Mouse (Mus musculus) adrenal gland, adult 8-10 months (tissue): ENCODE data around the gene Olfr763. TPM values are rescaled to one million over a fixed set of nuclear protein-coding genes. Genes with fewer than 3 reads are reported as not detected.
"Not testable (repeated sequence)": the region's sequence is repeated elsewhere in the genome, so short reads cannot be mapped to it uniquely, and the experiment has no call there.

Source experiments
- DNase-seq: peaks from one replicate; pipeline ENCODE4 v3.0.0; 2022
- total RNA-seq, 4 experiments: library from RNA; stranded (reverse); gene quantifications; 2 replicates each; pipeline ENCODE4 v1.2.4; 2022

The Olfr763 gene
- not detected for total RNA-seq

DNA sequence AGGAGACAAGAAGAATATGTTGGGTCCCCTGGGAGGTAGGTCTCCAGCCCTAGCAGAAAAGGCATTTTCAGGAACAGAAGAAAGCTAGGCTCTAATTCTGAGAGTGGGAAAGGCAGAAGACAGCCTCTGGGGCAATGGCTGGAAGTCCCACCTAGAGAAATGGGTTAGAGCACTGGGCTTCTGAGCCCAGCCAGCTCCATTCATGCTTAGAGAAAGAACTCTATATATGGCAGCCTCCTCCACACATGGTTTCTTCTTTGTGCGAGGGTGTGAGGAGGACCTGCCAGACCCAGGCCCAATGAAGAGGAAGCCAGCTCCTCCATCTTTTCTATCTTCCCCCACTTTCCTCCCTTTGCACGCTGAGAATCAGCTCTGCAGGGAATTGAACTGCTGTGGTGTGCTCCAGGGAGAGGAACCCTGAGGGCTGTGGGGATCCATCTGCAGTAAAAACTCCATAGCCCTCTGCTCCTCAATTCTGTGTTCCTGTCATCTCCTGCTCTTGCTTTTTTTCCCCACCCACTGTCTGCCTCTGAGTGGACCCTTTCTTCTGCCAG is at the start of gene Olfr763:
Olfr763 (plus strand) TSS at position 504 of the 554 bp plus-strand sequence.
- no peak for DNase-seq

DNA sequence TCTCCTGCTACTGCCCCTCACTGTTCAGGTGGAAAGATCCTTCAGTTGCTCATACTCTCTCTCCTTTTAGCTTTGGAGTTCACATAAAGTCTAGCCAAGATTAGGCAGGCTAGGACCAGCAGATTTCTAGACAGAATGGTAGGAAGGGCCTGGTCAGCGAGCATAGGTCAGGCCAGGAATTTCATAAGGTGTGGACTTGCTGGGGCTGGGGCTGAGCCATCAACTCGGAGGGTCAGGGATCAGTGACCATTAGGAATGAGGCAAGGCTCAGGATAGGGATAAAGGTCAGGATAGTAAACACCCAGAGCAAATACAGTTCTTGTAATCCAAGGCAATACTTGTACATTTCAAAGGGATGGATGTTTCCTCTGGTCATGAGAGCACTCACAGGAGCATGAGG is 45.6 kb upstream of the Olfr763 start:
- DNase-seq = no peak

DNA sequence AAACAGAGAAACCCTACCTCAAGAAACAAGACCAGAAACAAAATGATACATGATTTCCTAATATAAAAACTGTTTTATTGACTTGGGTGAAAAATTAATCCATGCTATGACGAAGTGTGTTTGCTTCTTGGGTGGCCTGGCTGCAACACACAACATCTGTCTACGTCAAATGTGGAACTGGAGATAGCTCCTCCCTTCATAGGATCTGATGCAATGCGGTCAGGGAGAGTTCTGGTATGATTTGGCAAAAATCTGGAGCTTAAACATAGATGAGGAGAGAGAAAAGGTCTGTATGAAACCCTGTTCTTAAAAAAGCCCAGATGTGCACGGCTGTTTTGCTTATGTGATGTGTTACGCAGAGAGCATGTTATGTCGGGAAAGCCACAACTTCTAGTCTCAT is 44.7 kb upstream of the Olfr763 start:
- no peak for DNase-seq

DNA sequence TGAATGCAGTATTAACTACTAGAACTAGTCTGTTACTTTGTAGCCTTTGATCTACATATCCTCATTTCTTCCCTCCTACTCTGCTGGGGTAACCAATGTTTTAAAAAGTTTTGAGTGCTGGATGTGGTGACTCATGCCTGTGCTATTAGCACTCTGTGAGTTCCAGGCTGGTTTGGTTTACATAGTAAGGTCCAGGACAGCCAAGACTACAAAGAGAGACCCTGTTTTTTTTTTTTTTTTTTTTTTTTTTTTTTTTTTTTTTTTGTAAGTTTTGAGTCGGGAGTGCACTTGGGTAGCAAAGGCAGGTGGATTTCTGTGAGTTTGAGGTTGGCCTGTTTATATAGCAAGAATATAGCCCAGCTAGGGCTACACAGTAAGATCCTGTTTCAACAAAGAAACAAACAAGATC is 42.2 kb upstream of the Olfr763 start:
- no peak for DNase-seq

DNA sequence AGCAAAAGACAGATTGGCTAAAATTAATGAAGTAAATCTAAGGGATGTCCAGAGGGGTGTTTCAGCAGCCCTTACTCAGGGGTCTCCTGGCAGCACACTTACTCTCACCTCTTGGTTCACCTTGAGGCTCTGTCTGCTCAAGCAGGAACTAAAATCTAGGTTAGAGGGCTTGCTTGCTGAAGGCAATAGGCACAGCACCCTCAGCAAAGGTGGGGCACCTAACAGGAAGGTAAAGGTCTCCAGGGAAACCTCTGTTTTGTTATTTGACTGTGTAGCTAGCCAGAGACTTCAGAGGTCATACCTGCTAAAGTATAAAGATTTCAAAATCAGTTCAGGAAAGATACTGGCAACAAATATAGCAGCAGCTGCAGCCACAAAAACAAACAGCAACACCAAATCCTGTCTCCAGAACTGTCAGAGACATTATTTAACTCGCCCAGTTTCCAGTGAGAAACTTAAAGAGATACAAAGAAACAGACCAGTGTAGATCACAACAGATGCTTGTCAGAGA is 39.8 kb upstream of the Olfr763 start:
- DNase-seq = no peak

DNA sequence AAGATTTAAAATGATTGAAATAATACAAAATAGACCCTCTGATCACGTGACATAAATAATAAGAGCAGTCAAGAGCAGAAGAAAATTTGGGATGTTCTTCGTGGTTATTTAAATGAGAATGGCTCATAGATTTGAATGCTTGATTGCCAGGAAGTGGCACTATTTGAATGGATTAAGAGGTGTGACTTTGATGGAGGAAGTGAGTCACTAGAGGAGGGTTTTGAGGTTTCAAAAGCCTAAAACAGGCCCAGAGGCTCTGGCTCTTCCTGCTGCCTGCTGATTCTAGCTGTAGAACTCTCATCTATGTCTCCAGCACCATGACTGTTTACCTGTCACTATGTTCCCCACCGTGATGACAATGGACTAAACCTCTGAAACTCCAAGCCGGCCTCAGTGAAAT is 37.8 kb upstream of the Olfr763 start:
- no peak for DNase-seq

DNA sequence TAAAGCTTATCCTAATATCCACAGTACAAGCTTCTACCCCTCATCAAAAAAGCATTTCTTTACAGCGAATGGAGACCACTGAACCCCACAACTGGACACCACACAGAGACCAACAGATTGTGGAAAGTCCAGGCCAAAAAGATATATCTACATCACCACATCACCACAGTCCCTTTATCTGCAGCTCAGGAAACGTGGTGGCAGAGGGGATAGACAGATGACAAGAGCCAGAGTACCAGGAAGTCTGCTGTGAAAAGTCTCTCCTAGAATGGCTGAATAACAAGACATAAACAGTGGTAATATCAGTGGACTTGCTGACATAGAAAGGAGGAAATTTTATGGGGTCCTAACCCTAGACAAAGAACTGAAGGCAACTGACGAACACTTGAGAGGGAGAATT is 34.2 kb upstream of the Olfr763 start:
- no peak for DNase-seq

DNA sequence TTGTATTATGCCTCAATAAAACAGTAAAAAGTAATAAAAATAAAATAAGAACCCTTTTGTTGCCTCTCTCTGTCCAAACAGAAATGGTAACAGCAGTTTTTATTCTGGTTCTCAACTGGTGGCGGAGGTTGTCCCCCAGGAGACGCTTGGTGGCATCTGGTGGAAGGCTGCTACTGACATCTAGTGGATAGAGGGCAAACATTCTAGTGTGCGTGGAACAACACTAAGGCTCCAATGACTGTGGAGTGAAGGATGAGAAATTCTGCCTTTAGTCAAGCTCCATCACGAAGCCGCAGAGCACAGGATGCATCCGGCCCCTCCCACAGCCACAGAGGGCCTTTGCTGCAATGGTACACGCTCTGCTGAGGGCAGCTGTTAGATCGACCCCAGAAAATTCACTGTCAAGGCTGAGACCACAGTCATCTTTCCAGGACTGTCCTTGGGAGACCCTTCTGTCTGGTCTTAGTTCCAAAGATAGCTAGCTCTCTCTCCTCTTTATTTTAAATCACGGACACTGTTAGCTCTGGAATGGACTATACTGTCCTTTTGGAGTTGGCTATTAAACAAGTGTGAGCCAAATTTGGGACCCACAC is 33.0 kb upstream of the Olfr763 start:
- DNase-seq = peak; percentile 19

DNA sequence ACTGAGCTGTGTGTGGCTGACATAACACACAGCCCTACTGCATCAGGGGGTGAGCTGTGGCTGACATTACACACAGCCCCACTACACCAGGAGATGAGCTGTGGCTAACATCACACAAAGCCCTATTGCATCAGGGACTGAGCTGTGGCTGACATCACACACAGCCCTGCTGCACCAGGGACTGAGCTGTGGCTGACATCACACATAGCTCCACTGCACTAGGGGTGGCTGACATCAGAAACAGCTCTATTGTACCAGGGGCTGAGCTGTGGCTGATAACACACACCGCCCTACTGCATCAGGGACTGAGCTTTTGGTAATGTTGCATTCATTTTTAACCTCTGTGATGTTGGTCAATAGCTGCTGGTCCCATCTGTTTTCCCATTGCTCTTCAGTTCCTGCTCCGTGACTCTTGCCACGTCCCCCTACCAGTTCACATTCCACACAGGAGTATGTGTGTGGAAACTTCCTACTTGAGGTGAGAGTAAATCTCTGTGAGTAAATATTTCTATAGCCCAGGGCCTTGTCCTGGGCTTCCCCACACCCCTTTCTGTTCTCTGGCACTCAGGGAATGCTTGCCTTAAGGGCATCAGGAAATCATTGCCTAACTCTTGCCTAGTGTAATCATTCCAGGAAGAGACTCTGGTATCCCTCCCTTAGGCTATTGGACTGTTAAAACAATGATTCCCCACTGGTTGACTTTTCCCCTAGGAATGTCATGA is 29.8 kb upstream of the Olfr763 start:
- DNase-seq = no peak

DNA sequence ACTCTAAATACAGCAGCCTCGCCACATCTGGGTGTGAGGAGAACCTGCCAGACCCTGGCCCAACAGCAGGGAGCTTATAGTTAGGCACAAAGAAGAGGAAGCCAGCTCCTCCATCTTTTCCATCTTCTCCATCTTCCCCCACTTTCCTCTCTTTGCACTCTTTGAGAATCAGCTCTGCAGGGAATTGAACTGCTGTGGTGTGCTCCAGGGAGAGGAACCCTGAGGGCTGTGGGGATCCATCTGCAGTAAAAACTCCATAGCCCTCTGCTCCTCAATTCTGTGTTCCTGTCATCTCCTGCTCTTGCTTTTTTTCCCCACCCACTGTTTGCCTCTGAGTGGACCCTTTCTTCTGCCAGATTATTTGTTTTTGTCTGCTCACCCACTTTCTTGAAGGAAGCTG is 21.5 kb upstream of the Olfr763 start, which contains the start of gene Olfr9:
Olfr9 (plus strand) TSS at position 301 of the 400 bp plus-strand sequence.
- not testable (repeated sequence) for DNase-seq

DNA sequence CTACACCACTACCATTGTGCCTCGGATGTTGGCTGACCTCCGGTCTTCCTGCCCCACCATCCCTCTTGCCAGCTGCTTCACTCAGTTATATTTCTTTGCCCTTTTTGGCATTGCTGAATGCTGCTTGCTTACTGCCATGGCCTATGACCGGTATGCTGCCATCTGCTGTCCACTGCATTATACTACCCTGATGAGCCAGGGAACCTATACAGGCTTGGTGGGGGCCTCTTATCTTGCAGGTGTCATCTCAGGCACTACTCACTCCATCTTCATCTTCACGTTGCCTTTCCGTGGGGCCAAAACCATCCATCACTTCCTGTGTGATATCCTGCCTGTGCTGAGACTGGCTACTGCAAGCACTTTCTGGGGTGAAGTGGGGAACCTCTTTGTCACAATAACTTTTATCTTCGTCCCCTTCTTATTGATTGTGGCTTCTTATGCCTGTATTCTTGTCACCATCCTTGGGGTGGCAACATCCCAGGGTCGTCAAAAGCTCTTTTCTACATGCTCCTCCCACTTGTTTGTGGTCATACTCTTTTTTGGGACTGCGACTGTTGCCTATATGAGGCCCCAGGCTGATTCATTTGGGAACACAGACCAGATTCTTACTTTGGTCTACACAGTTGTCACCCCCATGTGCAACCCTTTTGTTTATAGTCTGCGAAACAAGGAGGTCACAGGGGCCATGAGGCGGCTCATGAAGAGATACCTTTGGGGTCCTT is 20.3 kb upstream of the Olfr763 start:
- DNase-seq = not testable (repeated sequence)

DNA sequence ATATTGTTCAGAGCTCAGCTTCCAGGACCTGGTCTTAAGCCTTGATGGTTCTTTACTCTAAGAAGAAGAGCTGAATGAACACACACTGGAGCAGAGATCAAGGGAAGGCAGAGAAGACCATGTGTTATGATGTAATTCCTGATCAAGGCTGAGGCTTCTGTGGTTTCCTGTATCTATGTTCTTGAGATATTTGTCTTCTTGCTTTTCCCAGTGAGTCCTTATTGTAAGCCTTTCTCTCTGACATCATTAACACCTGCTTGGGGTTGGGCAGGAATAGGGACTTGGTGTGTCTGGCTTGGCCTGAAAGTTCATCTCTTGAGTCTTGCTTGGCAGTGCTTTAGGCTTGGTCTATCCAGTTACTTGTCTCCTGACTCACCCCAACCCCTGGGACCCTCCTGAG is 19.6 kb upstream of the Olfr763 start:
- no peak for DNase-seq

DNA sequence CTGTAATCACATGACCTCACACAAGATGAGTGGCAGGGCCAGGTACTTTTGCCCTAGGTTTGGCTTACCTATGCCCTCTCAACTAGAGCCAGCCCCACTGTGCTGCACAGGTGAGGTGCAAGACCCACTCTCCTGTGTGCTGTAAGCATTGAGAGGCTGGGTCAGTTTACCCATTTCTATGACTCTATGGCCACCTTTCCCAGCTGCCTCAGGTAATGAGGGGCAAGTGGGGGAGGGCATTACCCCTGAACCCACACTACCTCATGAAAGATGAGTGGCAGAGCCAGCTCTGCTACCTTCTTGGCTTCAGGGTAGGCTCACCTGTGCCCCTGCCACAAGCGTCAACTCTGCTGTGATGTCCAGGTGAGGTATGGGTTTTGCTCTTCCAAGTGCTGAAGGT is 14.8 kb upstream of the Olfr763 start:
- no peak for DNase-seq

DNA sequence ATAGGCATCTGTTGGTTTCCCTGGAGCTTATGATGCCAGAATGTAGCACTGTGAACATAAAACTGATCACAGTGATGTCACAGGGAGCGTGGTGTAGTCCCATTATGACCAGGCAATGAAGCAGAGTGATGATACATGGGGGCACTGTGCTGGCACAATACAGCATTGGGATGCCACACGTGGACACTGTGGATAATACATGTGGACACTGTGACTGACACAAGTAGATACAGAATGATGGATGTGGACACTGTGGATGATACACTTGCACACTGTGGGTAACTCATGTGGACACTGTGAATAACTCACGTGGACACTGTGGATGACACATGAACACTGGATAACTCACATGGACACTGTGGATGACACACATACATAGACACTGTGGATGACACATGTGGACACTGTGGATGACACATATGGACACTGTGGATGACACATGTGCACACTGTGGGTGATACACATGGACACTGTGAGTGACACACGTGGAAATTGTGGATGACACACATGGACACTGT is 14.0 kb upstream of the Olfr763 start:
- DNase-seq = no peak

DNA sequence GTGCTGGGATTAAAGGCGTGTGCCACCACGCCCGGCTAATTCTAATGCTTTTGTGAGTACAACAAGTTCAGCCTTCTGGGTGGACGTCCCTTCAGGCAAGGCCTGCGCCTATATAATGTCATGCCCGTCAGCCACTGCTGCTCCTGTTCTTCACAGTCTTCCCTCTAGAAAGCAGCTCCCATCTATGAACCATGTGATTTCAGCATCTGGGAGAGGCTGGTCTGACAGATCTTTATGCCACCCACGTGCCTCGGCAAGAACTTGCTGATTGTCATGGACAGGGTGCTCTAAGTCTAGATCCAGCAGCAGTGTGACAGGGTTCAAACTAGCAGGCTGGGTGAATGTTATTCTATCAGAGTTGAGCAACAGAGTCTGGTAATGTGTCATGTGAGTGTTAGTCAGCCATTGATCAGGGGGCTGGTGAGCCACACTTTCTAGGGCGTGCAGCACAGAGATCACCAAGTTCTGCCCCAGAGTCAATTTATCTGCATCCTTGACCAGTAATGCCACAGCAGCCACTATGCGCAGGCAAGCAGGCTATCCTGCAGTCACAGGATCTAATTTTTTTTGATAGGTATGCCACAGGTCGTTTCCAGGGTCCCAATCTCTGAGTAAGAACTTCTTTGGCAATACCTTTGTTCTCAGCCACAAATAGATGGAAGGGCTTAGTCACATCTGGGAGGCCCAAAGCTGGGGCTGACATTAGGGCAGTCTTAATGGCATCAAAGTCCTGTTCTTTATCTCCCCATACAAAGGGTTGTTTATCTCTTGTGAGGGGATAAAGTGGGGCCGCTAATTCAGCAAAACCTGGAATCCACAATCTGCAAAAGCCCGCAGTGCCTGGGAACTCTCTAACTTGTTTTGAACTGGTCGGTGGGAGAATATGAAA is 6.3 kb upstream of the Olfr763 start:
- DNase-seq = no peak

DNA sequence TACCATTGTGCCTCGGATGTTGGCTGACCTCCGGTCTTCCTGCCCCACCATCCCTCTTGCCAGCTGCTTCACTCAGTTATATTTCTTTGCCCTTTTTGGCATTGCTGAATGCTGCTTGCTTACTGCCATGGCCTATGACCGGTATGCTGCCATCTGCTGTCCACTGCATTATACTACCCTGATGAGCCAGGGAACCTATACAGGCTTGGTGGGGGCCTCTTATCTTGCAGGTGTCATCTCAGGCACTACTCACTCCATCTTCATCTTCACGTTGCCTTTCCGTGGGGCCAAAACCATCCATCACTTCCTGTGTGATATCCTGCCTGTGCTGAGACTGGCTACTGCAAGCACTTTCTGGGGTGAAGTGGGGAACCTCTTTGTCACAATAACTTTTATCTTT is 920 bp downstream of the Olfr763 start:
- not testable (repeated sequence) for DNase-seq

DNA sequence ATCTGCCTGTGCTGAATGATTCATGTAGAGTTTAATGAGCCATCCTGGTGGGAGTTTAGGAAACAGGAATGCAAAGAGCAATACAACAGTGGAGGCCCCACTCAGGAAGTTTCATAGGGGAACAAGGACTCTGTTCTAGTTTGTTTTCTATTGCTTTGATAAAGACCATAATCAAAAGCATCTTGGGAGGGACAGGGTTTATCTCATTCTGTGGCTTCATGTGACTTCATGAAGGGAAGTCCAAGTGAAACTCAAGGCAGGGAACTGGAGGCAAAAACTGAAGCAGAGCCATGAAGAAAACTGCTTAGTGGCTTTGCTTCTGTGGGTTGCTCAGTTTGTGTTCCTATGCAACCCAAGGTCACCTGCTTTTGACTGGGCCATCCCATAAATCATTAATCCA is 3.9 kb downstream of the Olfr763 start:
- no peak for DNase-seq

DNA sequence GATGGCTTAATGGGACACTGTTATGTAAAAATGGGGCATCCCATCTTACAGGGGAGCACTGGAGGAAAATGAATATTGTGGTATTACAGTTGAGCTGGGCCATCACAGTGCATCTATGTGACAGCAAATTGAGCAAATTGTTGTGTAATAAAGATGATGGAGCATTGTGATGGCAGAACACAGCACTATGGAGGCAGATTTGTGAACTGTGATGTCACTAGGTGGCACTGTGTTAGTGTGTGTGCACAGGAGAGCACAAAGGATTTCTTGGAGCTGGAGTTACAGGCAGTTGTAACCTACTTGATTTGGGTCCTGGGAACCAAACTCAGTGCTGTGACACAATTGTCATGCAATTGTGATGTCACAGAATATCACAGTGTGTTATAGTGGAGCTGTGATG is 12.7 kb downstream of the Olfr763 start:
- no peak for DNase-seq

DNA sequence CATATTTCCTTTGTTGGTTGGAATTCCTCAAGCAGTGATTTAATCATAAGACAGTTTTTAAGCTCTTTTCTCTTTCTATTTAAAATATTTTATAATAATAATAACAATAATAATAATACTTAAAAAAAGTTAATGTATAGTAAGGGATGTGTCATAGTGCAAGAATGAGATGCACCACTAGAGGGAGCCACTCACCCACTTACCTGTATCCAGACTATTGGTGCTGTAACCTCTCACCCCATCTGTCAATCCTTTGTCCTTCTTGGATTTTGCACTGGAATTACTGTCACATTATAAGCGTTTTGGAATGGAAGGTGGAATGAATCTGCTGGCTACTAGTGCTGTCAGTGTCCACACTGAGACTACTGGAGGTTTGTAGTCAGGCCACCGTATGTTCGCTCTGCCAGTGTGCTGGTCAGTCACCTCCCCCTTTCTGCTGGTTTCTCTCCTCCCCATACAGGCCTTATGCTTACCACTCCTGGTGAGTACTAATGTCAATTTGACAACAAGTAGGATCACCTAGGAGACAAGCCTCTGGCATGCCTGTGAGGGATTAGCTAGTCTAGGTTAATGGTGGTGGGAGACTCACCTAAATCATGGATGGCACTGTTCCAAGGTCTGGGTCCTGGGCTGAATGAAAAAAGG is 15.5 kb downstream of the Olfr763 start:
- DNase-seq = no peak

DNA sequence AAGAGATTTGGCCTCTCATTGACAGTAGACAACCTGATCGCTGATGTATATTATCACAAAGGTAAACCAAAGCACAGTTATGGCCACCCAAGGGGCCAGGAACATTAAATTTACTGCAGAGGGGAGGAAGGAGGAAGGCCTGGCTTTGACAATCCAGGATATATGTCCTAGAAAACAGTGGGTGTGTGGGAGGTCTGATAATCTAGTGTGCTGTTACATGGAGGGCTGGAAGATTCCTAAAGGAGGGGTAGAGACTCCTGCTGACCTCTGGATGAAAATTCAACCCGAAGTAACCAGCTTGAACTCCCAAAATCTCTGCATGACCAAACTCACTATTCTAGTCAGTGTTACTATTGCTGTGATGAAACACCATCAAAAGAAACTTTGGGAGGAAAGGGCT is 17.8 kb downstream of the Olfr763 start:
- no peak for DNase-seq

DNA sequence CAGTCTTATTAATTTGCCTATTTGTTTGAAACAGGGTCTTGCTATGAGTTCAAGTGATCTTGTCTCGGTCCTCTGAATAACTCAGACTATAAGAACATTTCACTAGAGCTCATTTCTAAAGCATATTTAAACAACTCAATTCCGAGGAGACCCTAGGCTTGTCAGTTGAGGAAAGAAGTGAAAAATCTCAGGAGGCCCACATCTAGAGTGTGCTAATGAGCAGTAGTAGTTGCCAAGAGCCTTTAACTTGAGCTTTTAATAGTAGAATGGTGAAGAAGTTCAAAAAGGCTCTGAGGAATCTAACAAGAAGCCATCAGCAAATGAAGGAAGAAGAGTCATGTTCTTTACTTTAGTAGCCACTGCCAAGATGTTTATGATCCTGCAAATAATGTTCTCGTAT is 29.2 kb downstream of the Olfr763 start, which contains the start of gene Olfr764-ps1:
Olfr764-ps1 (minus strand) TSS at position 101 of the 400 bp plus-strand sequence.
- DNase-seq = no peak
